Mouse (Mus musculus): ENCODE results near the gene Serpina3f.
"Not testable (repeated sequence)": the region's sequence is repeated elsewhere in the genome, so short reads cannot be mapped to it uniquely, and the experiment has no call there.

Gene Serpina3f

DNA sequence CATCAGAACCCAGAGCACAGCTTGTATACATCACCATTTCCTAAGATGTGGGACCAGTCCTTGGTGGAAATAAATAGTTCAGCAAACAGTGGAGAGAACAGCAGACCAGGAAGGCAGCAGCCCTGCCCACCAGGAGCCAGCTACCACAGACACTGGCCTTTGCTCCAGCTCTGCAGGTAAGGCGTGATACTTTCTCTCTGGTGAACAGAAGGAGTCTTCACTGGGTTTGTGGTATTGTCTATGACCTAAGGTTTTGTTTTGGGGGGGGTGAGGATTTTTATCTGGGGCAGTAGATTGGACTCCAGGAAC lies at the start of gene Serpina3f:
TSS of gene Serpina3f (plus strand) at position 100 of the 309 bp plus-strand sequence.
- in situ Hi-C loops (cut with MboI, MseI) = loop anchor here in 1 of 2 experiments (5.0 kb wide), 1 partner anchor 37 kb away; no protein-coding TSS in a partner anchor

GRCm38 (mm10) chr12:104174747-104175146 lies 39.6 kb upstream of the Serpina3f start:
- in situ Hi-C loops (cut with MboI, MseI) = loop anchor here in 1 of 2 experiments (5.0 kb wide), 1 partner anchor 38 kb away; the partner anchor contains the start of gene Serpina3f

GRCm38 (mm10) chr12:104175636-104176035 lies 38.7 kb upstream of the Serpina3f start:
- in situ Hi-C loops (cut with MboI, MseI) = loop anchor here in 1 of 2 experiments (5.0 kb wide), 1 partner anchor 37 kb away; the partner anchor contains the start of gene Serpina3f

GRCm38 (mm10) chr12:104178577-104178976 lies 35.8 kb upstream of the Serpina3f start:
- in situ Hi-C loops (cut with MboI, MseI) = loop anchor here in 1 of 2 experiments (5.0 kb wide), 1 partner anchor 34 kb away; the partner anchor contains the start of gene Serpina3f

- in situ Hi-C loops (cut with MboI, MseI) = loop anchor here in 1 of 2 experiments (5.0 kb wide), 1 partner anchor 33 kb away; the partner anchor contains the start of gene Serpina3f
Measured at GRCm38 (mm10) chr12:104178987-104179386, 35.4 kb upstream of the Serpina3f start.

- in situ Hi-C loops (cut with MboI, MseI) = no loop called here
Measured at GRCm38 (mm10) chr12:104185046-104185445, 29.3 kb upstream of the Serpina3f start.

GRCm38 (mm10) chr12:104186041-104186581 lies 28.2 kb upstream of the Serpina3f start:
- in situ Hi-C loops (cut with MboI, MseI) = no loop called here

DNA sequence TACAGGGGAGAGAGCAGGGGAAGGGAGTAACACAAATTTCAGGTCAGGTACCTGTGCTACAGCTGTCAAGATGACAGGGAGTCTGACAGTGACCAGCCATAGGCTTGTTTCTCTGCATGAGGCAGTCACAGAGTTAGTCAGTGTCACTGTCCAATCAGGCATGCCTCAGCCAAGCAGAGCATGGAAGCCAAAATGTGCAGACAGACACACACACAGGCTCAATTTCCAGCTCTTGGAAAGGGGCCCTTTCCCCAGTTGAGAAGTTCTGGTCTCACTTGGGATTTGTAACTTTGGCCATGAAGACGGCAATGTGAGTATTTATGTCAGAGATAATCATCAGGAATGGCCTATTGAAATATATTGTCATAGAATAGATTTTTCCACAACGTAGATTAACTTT lies 25.1 kb upstream of the Serpina3f start:
- in situ Hi-C loops (cut with MboI, MseI) = no loop called here

GRCm38 (mm10) chr12:104190852-104191251 lies 23.5 kb upstream of the Serpina3f start:
- in situ Hi-C loops (cut with MboI, MseI) = no loop called here

DNA sequence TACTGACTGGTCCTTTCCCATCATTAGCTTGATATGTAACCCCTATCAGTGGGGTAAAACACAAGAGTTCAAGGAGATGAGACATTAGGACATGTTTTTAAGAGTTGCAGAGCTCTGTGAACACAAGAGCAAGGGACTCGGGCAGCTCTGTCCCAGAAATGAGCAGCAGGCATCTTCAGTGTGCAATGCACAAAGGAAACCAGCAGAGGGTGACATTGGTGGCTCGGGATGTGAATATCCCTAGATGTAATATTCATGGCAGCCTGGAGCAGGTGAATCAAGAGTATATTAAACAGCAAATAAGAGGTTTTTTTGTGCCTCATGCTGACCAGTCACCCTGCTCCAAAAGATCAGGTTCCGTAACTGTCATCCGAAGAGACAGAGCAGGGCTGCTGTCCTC lies 5.2 kb upstream of the Serpina3f start:
- in situ Hi-C loops (cut with MboI, MseI) = no loop called here

DNA sequence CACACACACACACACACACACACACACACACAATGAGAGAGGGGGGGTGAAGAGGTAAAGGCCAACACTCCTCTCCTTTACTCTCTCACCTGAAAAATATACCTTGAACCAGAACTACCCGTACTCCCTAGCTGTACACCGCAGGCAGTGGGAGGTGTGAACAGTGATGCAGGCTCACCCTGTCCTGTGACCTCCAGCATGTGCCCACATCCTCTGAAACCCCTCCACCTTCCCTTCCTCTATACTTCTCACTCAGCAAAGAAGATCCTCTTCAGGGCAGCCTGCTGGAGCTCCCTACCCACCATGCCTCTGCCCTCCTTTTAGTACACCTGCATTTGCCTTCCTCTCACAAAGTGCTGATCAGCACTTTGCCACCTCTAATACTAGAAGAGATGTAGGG lies 4.5 kb upstream of the Serpina3f start:
- in situ Hi-C loops (cut with MboI, MseI) = loop anchor here in 1 of 2 experiments (5.0 kb wide), 1 partner anchor 33 kb away; no protein-coding TSS in a partner anchor

GRCm38 (mm10) chr12:104213689-104214444 lies 477 bp upstream of the Serpina3f start:
- in situ Hi-C loops (cut with MboI, MseI) = loop anchor here in 1 of 2 experiments (5.0 kb wide), 1 partner anchor 37 kb away; no protein-coding TSS in a partner anchor

- in situ Hi-C loops (cut with MboI, MseI) = no loop called here
Measured at GRCm38 (mm10) chr12:104215249-104215648, 905 bp downstream of the Serpina3f start.

DNA sequence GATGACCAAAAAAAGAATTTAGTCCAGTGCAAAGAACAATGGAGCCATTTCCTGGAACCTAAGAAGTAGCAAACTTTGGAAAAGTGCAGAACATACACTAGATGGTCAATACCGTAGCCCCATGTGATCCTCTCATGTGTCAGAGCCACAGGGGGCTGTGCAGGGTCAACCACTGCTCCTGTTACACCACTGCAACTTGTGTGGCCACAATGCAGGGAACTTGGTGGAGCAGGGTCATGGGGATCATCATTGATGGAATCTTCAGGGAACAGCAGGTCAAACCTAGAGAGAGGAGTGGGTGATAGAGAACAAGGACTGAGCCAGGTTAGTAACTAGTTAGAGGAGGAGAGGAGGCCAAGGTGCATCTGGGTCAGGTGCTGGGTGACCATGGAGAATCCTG lies 7.3 kb downstream of the Serpina3f start:
- in situ Hi-C loops (cut with MboI, MseI) = no loop called here

GRCm38 (mm10) chr12:104223690-104224089 lies 9.3 kb downstream of the Serpina3f start:
- in situ Hi-C loops (cut with MboI, MseI) = no loop called here

GRCm38 (mm10) chr12:104224598-104225300 lies 10.4 kb downstream of the Serpina3f start:
- in situ Hi-C loops (cut with MboI, MseI) = no loop called here

DNA sequence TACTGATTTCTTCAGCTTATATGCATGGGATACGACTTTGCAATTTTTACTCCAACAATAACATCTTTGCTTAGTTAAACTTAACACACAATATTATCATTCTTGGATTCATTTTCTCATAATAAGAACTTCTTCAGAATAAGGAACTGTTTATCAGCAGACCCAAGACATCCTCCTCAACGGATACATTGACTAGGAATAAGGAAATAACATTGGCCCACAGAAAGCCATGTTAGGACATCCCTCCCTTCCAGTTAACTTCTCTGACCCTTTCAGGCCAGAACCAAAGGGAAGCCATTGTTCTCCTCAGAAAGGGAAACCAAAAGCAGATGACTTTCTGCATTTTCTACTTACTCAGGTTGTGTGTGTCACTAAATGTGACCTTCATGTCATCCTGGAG lies 16.4 kb downstream of the Serpina3f start:
- in situ Hi-C loops (cut with MboI, MseI) = no loop called here

DNA sequence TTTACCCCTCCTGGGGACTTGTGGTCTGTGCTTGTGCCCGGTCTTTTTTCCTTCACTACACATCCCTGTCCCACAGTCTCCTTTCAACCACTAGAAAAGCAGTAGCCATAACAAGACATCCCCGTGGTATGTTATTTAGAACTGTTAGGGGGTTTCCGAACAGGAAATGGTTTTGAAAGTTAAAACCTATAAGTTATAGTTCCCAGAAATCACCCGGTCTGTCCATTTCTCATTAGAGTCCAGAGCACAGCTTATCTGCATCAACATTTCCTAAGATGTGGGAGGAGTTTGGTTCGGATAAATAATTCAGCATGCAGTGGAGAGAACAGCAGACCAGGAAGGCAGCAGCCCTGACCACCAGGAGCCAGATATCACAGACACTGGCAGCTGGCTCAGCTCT lies 21.6 kb downstream of the Serpina3f start, which contains the start of gene Serpina3g:
TSS of gene Serpina3g (plus strand) at position 331 of the 400 bp plus-strand sequence.
- in situ Hi-C loops (cut with MboI, MseI) = no loop called here

DNA sequence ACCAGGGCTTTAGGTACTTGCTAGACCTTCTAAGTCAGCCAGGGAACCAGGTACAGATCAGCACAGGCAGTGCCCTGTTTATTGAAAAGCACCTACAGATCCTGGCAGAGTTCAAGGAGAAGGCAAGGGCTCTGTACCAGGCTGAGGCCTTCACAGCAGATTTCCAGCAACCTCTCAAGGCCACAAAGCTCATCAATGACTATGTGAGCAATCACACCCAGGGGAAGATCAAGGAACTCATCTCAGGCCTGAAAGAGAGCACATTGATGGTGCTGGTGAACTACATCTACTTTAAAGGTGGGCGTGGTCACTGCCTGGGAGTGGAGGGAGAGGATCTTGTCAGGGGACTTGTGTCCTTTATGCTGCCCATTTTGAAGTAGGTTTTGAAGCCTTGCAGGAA lies 23.7 kb downstream of the Serpina3f start:
- in situ Hi-C loops (cut with MboI, MseI) = not testable (repeated sequence)

GRCm38 (mm10) chr12:104243307-104243706 lies 29.0 kb downstream of the Serpina3f start:
- in situ Hi-C loops (cut with MboI, MseI) = no loop called here

DNA sequence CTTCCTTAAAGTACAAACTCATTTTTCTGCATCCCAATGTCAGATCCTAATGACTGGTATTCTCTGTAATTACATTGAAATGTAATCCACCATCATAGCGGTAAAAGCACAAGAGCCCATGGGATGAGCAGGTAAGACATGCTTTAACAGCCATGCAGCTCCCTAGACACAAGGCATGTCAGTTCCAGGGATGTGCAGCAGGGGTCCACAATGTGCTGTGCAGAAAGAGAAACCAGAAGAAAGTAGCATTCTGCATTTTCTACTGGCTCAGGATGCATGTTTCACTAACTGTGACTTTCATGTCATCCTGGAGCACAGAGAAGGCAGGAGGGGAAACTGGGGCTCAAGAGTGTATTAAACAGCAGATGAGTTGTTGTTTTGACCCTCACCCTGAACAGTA lies 30.7 kb downstream of the Serpina3f start:
- in situ Hi-C loops (cut with MboI, MseI) = no loop called here

DNA sequence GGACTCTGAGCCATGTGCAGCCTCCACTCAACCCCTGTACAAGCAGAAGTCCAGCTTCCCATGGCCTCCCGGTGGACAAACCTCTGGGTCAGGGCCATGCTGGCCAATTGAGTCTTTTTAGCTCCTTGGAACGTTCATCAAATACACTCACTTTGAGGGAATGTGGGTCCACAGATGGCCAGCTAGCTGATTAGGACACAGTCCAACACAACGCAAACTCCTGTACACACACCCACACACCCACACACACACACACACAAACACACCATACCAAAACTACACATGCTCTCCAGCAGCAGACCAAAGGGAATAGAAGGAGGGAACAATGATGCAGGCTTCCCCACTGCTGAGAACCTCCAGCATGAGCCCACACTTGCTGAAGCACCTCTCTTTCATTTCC lies 31.3 kb downstream of the Serpina3f start:
- in situ Hi-C loops (cut with MboI, MseI) = no loop called here
